Mouse (Mus musculus) spleen, adult 2 months (tissue): ENCODE data around the gene Cd22.

Experiments
- CTCF ChIP-seq: fragments of 200-500 bp; IDR thresholded peaks from 2 replicates; pipeline ENCODE4 v1.5.1; 2011; ENCODE audit warnings: mild to moderate bottlenecking, inconsistent platforms; ENCODE audit not compliant: insufficient read depth, insufficient read length, insufficient replicate concordance; ENCODE audit errors: extremely low read depth
- POLR2A ChIP-seq: fragments of 200-500 bp; IDR thresholded peaks from 2 replicates; pipeline ENCODE4 v1.6.1; 2011; ENCODE audit warnings: low read depth, low read length, inconsistent platforms

DNA sequence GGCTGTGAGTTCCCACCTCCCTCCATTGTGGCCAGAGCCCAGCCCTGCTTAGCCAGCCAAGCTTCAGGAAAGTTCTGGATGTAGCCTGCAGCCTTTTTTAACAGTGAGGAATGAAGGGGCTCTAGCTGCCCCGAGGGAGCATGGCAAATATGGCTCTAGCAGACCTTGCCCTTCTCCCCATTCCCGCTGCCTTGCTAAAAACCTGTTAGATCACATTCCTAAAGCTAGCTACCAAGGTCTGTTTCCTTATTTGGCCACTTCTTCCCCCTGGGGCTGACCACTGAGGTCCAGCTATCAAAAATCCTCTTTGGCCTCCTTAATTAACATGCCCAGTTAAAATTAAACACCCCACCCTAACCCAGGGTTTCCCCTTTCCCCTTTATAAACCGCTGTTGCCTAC, 12.4 kb upstream of the Cd22 start:
- TF ChIP-seq CTCF: no peak
- no peak for TF ChIP-seq POLR2A
